Mouse (Mus musculus): ENCODE data around the gene Pigq. TPM values are rescaled to one million over a fixed set of nuclear protein-coding genes. Genes with fewer than 3 reads are reported as not detected.

Gene Pigq
- total RNA-seq, 2 experiments from 2014 or later, result 108 to 113 TPM

GRCm38 (mm10) chr17:25885636-25886035 lies 59.1 kb downstream of the Pigq start:
- DNase-seq (ENCODE audit: low spot score in 2 of 2), result no peak

- DNase-seq (ENCODE audit: low spot score in 2 of 2), result no peak
These were observed 60.9 kb downstream of the Pigq start for GRCm38 (mm10) chr17:25883824-25884223.

- DNase-seq (ENCODE audit: low spot score in 2 of 2), result no peak
These were observed 61.5 kb downstream of the Pigq start for GRCm38 (mm10) chr17:25883268-25883667.

- DNase-seq (ENCODE audit: low spot score in 2 of 2), result no peak
These were observed 62.4 kb downstream of the Pigq start for GRCm38 (mm10) chr17:25882306-25882705.

GRCm38 (mm10) chr17:25881691-25882090 lies 63.0 kb downstream of the Pigq start:
- no peak for DNase-seq (ENCODE audit: low spot score in 2 of 2)

- no peak for DNase-seq (ENCODE audit: low spot score in 2 of 2)
These were observed 63.7 kb downstream of the Pigq start for GRCm38 (mm10) chr17:25880913-25881641.

- no peak for DNase-seq (ENCODE audit: low spot score in 2 of 2)
These were observed 64.4 kb downstream of the Pigq start, which contains the start of gene Wfikkn1 for GRCm38 (mm10) chr17:25880196-25880910. Wfikkn1 (minus strand) TSS chr17:25880858.

- no peak for DNase-seq (ENCODE audit: low spot score in 2 of 2)
These were observed 65.0 kb downstream of the Pigq start for GRCm38 (mm10) chr17:25879750-25880149.

GRCm38 (mm10) chr17:25879261-25879660 lies 65.5 kb downstream of the Pigq start:
- DNase-seq (ENCODE audit: low spot score in 2 of 2), result peak in 1 of 2 experiments; percentile 69

- DNase-seq (ENCODE audit: low spot score in 2 of 2), result no peak
These were observed 66.0 kb downstream of the Pigq start for GRCm38 (mm10) chr17:25878611-25879180.

- no peak for DNase-seq (ENCODE audit: low spot score in 2 of 2)
These were observed 66.8 kb downstream of the Pigq start for GRCm38 (mm10) chr17:25877741-25878610.

- DNase-seq (ENCODE audit: low spot score in 2 of 2), result no peak
These were observed 67.7 kb downstream of the Pigq start for GRCm38 (mm10) chr17:25877025-25877424.

Other genes starting within 250 kb of the Pigq start
- gene Gng13, start 227.8 kb downstream of the Pigq start, total RNA-seq (2021), result 100 to 1,000 TPM; 130 to 131 TPM
- 1 to 10 TPM; 1.5 to 1.8 TPM for gene Chtf18, start 217.5 kb downstream of the Pigq start, total RNA-seq (2021)
- 10 to 100 TPM; 63.5 to 64.1 TPM for gene Rpusd1, start 217.3 kb downstream of the Pigq start, total RNA-seq (2021)
- gene Mslnl, start 208.9 kb downstream of the Pigq start, total RNA-seq (2021), result under 1 TPM in 1 of 2 experiments, not detected in 1; 0.13 TPM
- gene Msln, start 190.6 kb downstream of the Pigq start, total RNA-seq (2021), result 1 to 10 TPM in 1 of 2 experiments, under 1 TPM in 1; 0.46 to 1.2 TPM
- gene Narfl, start 171.2 kb downstream of the Pigq start, total RNA-seq (2021), result 10 to 100 TPM; 30.6 to 38.5 TPM
- gene Haghl, start 159.3 kb downstream of the Pigq start, total RNA-seq (2021), result 100 to 1,000 TPM; 103 to 109 TPM
- under 1 TPM; 0.36 to 0.40 TPM for gene Ccdc78, start 158.4 kb downstream of the Pigq start, total RNA-seq (2021)
- gene Fam173a, start 152.0 kb downstream of the Pigq start, total RNA-seq (2021), result 10 to 100 TPM; 88.8 to 99.3 TPM
- 1 to 10 TPM in 1 of 2 experiments, under 1 TPM in 1; 0.47 to 1.8 TPM for gene AC134908.4, start 149.3 kb downstream of the Pigq start, total RNA-seq (2021)
- gene Metrn, start 147.8 kb downstream of the Pigq start, total RNA-seq (2021), result 10 to 100 TPM; 81.1 to 83.3 TPM
- 100 to 1,000 TPM; 664 to 720 TPM for gene Fbxl16, start 135.9 kb downstream of the Pigq start, total RNA-seq (2021)
- gene Wdr24, start 121.3 kb downstream of the Pigq start, total RNA-seq (2021), result 10 to 100 TPM; 22.6 to 26.4 TPM
- 10 to 100 TPM; 52.7 to 55.5 TPM for gene Jmjd8, start 116.1 kb downstream of the Pigq start, total RNA-seq (2021)
- 100 to 1,000 TPM; 158 to 165 TPM for gene Stub1, start 111.5 kb downstream of the Pigq start, total RNA-seq (2021)
- 10 to 100 TPM; 42.1 to 43.4 TPM for gene Rhbdl1, start 107.6 kb downstream of the Pigq start, total RNA-seq (2021)
- gene Gm20683, start 103.2 kb downstream of the Pigq start, total RNA-seq (2021), result 10 to 100 TPM; 21.9 to 22.1 TPM
- 100 to 1,000 TPM in 1 of 2 experiments, 10 to 100 TPM in 1; 98.3 to 109 TPM for gene Rhot2, start 100.1 kb downstream of the Pigq start, total RNA-seq (2021)
- gene Wdr90, start 83.4 kb downstream of the Pigq start, total RNA-seq (2021), result 10 to 100 TPM; 20.1 to 21.7 TPM
- 10 to 100 TPM; 23.3 to 23.7 TPM for gene Mcrip2, start 76.2 kb downstream of the Pigq start, total RNA-seq (2021)
- gene Mettl26, start 69.9 kb downstream of the Pigq start, total RNA-seq (2021), result 10 to 100 TPM; 36.3 TPM
- gene Wfikkn1, start 64.1 kb downstream of the Pigq start, total RNA-seq (2021), result 1 to 10 TPM; 1.7 to 2.2 TPM
- 10 to 100 TPM; 49.4 to 54.7 TPM for gene Rab40c, start 25.2 kb downstream of the Pigq start, total RNA-seq (2021)
- gene Nhlrc4, start within 50 bp of the Pigq start, total RNA-seq (2021), result under 1 TPM; 0.32 to 0.36 TPM
- gene A930017K11Rik, start 7.6 kb upstream of the Pigq start, total RNA-seq (2021), result under 1 TPM; 0.99 TPM
- 10 to 100 TPM; 50.6 to 54.1 TPM for gene Capn15, start 40.9 kb upstream of the Pigq start, total RNA-seq (2021)
- gene Rab11fip3, start 124.6 kb upstream of the Pigq start, total RNA-seq (2021), result 100 to 1,000 TPM; 106 TPM
- gene Decr2, start 145.4 kb upstream of the Pigq start, total RNA-seq (2021), result 10 to 100 TPM; 27.4 to 29.7 TPM
- 1 to 10 TPM; 3.8 to 5.8 TPM for gene Nme4, start 150.7 kb upstream of the Pigq start, total RNA-seq (2021)
- 10 to 100 TPM; 12.0 to 13.2 TPM for gene Tmem8, start 168.4 kb upstream of the Pigq start, total RNA-seq (2021)
- 10 to 100 TPM; 68.8 to 70.0 TPM for gene Mrpl28, start 178.6 kb upstream of the Pigq start, total RNA-seq (2021)
- 10 to 100 TPM; 28.3 to 28.5 TPM for gene Axin1, start 193.8 kb upstream of the Pigq start, total RNA-seq (2021)